Mouse (Mus musculus): ENCODE measurements at regions not wholly inside any gene's neighbourhood (a gene's known extent, or its start where the extent isn't known, plus 50 kb on each side); places are given as distances from the start of the nearest gene placed in this dataset.

- no peak for TF ChIP-seq CTCF (IDR thresholded peaks at IDR 0.05; ENCODE audit: control insufficient read depth, insufficient read depth, low read length)
- TF ChIP-seq POLR2A (IDR thresholded peaks at IDR 0.05; ENCODE audit: borderline replicate concordance, control insufficient read depth, low read depth, low read length), result no peak
These were observed 96.5 kb upstream of the Pja1 start for GRCm38 (mm10) chrX:99567367-99568164.

Measured in bone marrow, adult 2 months (tissue).